Mouse (Mus musculus) hindlimb bud, embryonic 11.5 days (tissue): ENCODE data around the gene Acoxl.
"Not testable (repeated sequence)": the region's sequence is repeated elsewhere in the genome, so short reads cannot be mapped to it uniquely, and the experiment has no call there.

ENCODE experiments used
- DNase-seq: peaks from one replicate; pipeline ENCODE4 v3.0.0-alpha.2; 2012; ENCODE audit warnings: low read depth, low spot score; ENCODE audit errors: extremely low spot score

The Acoxl gene

GRCm38 (mm10) chr2:128071791-128072190 is 233.1 kb downstream of the Acoxl start:
- DNase-seq, result no peak

DNA sequence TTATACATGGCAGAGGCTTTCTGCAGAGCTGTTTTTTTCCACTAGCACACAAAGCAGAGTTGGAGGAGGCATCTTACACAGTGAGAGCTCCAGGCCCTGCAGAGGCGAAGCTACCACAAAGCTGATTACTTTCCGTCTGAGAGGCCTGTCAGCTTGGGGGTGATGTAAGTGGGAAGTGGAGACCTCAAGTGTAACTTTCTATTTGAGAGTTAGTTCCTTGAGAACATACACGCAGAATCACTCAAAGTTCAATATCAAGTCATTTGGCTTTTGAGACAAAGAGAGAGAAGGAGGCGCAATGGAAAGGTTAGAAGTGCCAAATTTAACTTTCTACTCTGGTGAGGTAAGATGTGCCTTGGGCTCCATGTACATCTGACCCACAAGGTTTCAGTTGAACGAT is 234.3 kb downstream of the Acoxl start:
- no peak for DNase-seq

DNA sequence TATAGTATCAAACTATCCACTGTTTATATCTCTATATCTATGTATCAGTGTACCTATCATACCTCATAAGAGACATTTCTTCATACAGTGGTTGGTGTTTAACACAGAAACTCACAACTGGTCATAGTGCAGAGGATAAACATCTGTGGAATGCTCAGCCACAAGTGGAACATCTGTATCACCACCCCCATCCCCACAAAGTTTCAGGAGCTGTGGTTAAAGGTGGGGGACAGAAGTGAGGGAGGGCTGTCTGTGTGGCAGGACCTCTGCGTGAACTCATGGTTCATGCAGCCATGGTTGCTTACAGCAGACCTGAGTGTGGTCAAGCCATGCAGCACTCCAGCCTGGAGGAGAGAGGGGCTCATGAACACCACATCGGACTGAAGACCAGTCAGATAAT is 234.9 kb downstream of the Acoxl start:
- no peak for DNase-seq

- no peak for DNase-seq
Measured at GRCm38 (mm10) chr2:128076936-128077335, 238.3 kb downstream of the Acoxl start.

GRCm38 (mm10) chr2:128078859-128079258 is 240.2 kb downstream of the Acoxl start:
- no peak for DNase-seq

DNA sequence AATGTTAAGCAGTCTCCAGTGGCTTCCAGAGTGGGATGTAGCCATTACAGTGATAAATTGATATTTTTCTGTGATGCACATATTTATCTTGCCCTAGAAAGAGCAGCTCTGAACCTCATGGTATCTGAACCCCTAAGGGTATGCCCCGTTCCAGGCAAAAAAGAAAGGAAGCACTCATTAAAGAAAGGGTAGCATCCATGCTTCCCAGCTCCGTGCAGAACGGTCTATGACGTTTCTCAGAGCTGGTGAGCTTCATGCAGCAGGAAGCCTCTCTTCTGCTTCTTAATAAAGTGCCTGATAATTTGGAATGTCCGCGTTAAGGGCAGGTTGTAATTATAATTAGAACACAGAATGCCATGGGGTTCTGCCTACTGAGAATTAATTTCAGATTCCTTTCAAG is 240.6 kb downstream of the Acoxl start:
- DNase-seq, result no peak

- no peak for DNase-seq
Measured at GRCm38 (mm10) chr2:128083844-128084243, 245.2 kb downstream of the Acoxl start.

GRCm38 (mm10) chr2:128084607-128085006 is 245.9 kb downstream of the Acoxl start:
- DNase-seq, result no peak

GRCm38 (mm10) chr2:128085481-128085880 is 246.8 kb downstream of the Acoxl start:
- no peak for DNase-seq

GRCm38 (mm10) chr2:128086301-128086886 is 247.7 kb downstream of the Acoxl start:
- DNase-seq, result no peak

DNA sequence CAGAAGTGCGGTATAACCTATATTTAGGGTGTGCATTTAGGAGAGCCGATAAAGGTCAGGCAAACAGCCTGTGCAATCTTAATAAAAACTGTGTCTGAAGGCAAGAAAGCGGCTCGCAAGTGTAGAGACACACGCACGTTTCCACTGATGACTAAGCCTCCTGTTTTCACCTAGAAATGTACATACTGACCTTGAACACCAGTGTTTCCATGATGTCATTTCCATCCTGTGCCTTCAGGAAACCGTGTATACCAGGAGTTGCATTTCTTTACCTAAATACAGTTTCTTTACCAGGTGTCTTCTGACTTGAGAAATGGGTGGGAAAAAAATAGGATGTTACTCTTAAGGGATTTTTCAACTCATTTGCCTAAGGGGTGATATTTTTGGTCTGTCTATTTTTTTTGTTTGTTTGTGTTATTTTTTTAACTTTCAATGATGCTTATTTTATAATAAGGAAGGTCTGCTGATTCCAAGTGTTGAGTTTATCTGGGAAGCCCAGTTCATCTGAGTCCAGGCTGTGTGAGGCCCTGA is 248.4 kb downstream of the Acoxl start:
- no peak for DNase-seq

DNA sequence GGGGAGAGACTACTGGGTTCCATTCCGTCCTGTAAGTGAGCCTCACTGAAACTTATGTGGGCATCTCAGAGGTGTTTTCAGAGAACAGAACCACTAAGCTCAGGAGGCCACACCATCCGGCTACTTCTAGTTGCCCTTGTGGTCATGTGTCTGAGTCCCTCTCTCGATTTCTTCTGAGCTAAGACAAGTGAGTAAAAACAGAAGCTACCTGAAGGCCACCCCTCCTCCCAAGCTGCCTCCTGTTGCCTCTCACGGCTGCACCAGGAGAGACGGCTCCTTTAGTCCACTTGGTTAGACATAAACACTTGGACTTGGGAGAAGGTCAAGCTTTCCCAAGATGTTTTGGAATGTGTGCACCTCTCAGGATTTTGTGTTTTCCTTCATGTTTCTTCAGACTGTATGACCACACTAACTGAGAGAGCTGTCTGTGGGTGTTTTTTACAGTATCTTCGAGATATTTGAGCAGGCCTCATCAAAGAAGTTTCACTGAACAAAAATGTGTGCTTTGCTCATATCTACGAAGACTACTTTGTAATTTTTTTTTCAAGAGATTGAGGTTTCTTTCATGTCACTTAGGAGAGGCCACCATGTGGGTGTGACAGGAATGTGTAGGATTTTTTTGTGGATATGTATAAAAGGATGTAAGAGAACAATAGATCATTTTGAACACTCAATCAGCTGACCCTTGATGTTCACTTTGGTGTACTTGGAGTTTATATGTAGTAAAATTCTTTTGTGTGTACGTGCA is 249.3 kb downstream of the Acoxl start:
- DNase-seq, result no peak

DNA sequence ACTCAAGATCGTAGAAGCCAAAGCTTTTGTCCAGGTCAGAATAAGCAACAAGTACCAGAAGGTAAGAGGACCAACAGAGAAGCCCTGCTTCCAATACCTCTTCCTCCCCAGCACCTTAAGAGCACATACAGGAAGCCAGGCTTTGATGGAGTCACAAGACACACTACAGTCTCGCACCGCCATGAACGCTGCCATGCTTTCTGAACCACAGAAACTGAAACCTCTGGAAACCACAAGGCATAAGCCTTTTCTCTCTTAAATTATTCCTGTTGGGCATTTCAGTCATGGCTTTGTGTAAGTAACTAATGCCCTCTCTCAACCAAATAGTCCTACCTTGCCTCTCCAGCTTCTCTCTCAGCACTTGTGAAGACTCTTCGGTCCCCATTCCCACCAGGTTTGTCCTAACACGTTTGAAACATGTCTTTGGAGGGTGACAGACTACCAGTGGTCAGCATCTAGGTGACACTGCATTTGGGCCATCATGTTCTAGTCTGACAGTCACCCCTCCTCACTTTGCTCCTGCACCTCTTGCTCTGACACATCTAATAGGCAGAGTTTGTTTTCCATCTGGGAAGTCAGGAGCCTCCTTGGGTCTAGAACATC is 251.7 kb downstream of the Acoxl start:
- no peak for DNase-seq

DNA sequence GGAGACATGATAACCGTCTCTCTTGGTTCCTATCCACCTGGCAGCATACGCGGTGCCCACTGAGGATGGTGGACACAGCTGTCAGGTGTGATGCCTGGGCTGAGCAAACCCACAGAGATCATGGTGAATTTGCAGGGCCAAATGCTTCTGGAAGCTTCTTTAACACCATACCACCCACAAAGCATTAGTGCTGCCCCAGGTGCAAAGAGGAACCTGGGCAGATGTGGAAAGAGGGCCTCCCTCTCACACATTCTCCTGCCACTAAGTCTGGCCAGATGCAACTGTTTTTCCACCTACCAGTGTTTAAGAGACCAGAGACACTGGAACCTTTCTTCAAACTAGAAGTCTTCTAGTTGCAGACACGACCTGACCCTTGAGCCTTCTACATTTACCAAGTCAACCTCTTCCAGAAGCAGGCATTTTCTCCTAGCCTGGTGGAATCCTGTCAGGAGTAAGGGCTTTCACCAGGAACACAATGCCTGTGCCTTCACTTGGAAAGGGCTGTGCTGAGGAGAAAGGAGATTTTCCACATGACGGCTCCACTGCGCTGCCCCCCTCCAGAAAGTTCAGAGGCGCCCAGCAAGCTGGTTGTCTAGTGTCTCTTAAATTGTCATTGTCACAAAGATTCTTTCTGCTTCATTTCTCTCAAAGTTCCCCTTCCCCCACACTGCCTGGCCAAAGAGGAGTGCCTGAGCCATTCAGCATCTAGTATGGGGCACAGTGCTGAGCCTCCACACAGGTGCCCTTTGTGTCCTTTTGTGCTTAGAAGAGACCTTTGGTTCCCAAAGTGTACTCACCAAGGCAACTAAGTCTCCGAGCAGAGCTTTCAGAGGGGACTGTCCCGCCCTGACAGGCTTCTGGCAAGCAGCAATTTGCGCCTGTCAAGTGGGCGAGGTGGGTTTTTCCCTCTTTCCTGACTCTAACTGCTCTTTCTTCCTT is 253.0 kb downstream of the Acoxl start:
- DNase-seq, result no peak

GRCm38 (mm10) chr2:128092451-128092850 is 253.8 kb downstream of the Acoxl start:
- DNase-seq, result no peak

DNA sequence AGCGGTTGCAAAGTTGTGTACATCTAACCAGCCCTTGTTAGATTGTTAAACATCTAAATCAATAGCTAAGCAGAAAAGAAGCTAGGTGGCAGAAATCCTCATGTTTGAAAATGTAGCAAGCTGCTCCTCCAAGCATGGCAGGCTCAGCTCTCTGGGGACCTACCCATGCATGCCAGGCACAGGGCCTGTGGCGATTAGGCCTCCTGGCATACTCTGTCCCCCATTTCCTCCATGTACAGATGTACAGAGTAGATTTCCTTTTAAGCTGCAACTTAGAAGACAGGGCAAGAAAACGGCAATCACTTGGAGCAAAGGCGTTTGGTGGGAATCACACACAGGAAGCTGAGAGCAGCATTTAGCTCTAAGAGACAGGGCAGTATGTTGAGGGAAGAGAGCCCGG is 255.5 kb downstream of the Acoxl start:
- DNase-seq, result no peak

DNA sequence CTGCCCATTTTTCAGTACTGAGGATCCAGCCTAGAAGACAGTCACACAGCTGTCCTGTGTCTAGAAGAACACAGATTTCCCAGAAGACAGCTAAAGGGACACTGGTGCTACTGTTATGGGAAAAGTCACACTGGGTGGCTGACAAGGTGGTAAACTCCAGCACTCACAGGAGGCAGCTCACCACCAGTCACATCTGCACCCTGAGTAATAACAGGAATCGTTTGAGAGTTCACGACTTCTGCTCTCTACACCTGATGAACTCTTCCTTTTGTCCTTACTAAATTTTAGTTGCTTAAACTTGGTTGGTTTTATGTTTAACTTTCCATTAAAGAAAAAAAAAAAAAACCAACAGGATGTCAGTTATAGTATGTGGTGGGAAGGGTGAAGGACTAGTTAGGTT is 255.9 kb downstream of the Acoxl start:
- no peak for DNase-seq

GRCm38 (mm10) chr2:128095270-128095669 is 256.6 kb downstream of the Acoxl start:
- no peak for DNase-seq

GRCm38 (mm10) chr2:128096070-128096469 is 257.4 kb downstream of the Acoxl start:
- DNase-seq, result no peak

DNA sequence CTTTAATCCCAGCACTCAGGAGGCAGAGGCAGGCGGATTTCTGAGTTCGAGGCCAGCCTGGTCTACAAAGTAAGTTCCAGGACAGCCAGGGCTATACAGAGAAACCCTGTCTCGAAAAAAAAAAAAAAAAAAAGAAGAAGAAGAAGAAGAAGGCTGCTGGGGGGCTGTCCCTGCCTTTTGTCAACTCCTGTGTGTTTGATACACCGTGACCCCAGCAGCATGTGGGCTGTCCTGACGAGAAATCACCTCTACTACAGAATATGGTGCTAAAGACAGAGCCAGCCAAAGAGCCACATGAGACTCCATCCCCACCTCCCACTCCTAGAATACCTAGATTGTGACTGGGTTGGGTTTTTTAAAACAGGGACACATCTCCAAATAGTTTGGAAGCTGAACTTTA is 259.4 kb downstream of the Acoxl start:
- not testable (repeated sequence) for DNase-seq

- DNase-seq, result no peak
Measured at GRCm38 (mm10) chr2:128102086-128102485, 263.4 kb downstream of the Acoxl start.
